Mouse (Mus musculus): Measurements from ENCODE around the gene Zwilch. TPM values are rescaled to one million over a fixed set of nuclear protein-coding genes. Genes with fewer than 3 reads are reported as not detected.

The Zwilch gene
- polyA plus RNA-seq, 1 experiment, result 3.7 TPM

- Histone ChIP-seq H3K4me3 (replicated peaks; ENCODE audit: insufficient read depth, low read depth, low read length) (no peak overlapping the region), H3K27me3 (ENCODE audit: control insufficient read depth, insufficient read depth, low read length) (no peaks in the 10 kb centered on the region), H3K27ac (ENCODE audit: insufficient read depth, low read length) (no peak overlapping the region), H3K4me1 (ENCODE audit: control insufficient read depth, insufficient read depth, low read length) (no peaks in the 10 kb centered on the region)
- DNase-seq, result no peak
- WGBS, result 66% methylated on average over 4 of the region's 4 CpGs
- TF ChIP-seq CTCF (IDR thresholded peaks at IDR 0.05; ENCODE audit: borderline replicate concordance, insufficient read depth, low read depth, low read length), result no peak
- TF ChIP-seq POLR2A (IDR thresholded peaks at IDR 0.05; ENCODE audit: borderline replicate concordance, insufficient read depth, low read length), result no peak
These were observed 74.6 kb downstream of the Zwilch start for GRCm38 (mm10) chr9:64098282-64098681.

DNA sequence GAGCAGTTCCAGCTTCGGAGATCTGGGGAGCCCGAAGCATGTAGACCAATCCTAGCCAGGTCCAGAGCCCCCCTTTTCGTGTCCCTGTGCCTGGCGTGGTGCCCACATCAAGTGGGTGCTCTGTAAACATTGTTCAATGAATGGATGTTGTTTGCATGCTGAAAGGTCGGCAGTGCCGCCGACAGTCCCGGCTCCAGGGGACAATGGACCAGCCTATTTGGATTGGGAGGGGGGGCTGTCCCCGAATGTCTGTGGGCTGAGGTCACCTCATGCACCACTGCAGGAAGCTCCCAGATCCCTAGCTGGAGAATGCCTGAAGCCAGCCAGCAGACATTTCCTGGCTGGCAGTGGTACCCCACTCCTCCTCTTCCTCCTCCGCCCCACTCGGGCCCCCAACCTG, 78.8 kb downstream of the Zwilch start:
- no peak for DNase-seq
- Histone ChIP-seq H3K27me3 (ENCODE audit: control insufficient read depth, insufficient read depth, low read length) (no peaks in the 10 kb centered on the region), H3K4me3 (replicated peaks; ENCODE audit: insufficient read depth, low read depth, low read length) (no peak overlapping the region), H3K27ac (ENCODE audit: insufficient read depth, low read length) (no peak overlapping the region), H3K4me1 (ENCODE audit: control insufficient read depth, insufficient read depth, low read length) (no peaks in the 10 kb centered on the region)
- TF ChIP-seq POLR2A (IDR thresholded peaks at IDR 0.05; ENCODE audit: borderline replicate concordance, insufficient read depth, low read length) (no peak), CTCF (IDR thresholded peaks at IDR 0.05; ENCODE audit: borderline replicate concordance, insufficient read depth, low read depth, low read length) (no peak)
- 47% methylated on average over 11 of the region's 11 CpGs for WGBS

GRCm38 (mm10) chr9:64089004-64089403, 83.9 kb downstream of the Zwilch start:
- H3K4me1 ChIP-seq (ENCODE audit: control insufficient read depth, insufficient read depth, low read length), result 0 out of 2 replicates have a peak, but pooled peaks cover 2% of the 10 kb centered on the region
- 12% methylated on average over 12 of the region's 12 CpGs for WGBS
- H3K27ac ChIP-seq (ENCODE audit: insufficient read depth, low read length), result no peak overlapping the region
- H3K27me3 ChIP-seq (ENCODE audit: control insufficient read depth, insufficient read depth, low read length), result no peaks in the 10 kb centered on the region; the same call in 1 of the 2 replicates
- DNase-seq, result peak; percentile 26 to 34
- no peak overlapping the region for H3K4me3 ChIP-seq (replicated peaks; ENCODE audit: insufficient read depth, low read depth, low read length)
- no peak for TF ChIP-seq POLR2A (IDR thresholded peaks at IDR 0.05; ENCODE audit: borderline replicate concordance, insufficient read depth, low read length)
- no peak for TF ChIP-seq CTCF (IDR thresholded peaks at IDR 0.05; ENCODE audit: borderline replicate concordance, insufficient read depth, low read depth, low read length)

- WGBS, result 78% methylated on average over 7 of the region's 7 CpGs
- no peak for DNase-seq
- TF ChIP-seq CTCF (IDR thresholded peaks at IDR 0.05; ENCODE audit: borderline replicate concordance, insufficient read depth, low read depth, low read length) (no peak), POLR2A (IDR thresholded peaks at IDR 0.05; ENCODE audit: borderline replicate concordance, insufficient read depth, low read length) (no peak)
- H3K27ac ChIP-seq (ENCODE audit: insufficient read depth, low read length), result no peak overlapping the region
- no peaks in the 10 kb centered on the region; the same call in 1 of the 2 replicates for H3K27me3 ChIP-seq (ENCODE audit: control insufficient read depth, insufficient read depth, low read length)
- 0 out of 2 replicates have a peak, but pooled peaks cover 2% of the 10 kb centered on the region for H3K4me1 ChIP-seq (ENCODE audit: control insufficient read depth, insufficient read depth, low read length)
- no peak overlapping the region for H3K4me3 ChIP-seq (replicated peaks; ENCODE audit: insufficient read depth, low read depth, low read length)
These were observed 84.6 kb downstream of the Zwilch start for GRCm38 (mm10) chr9:64088346-64088745.

GRCm38 (mm10) chr9:64087461-64088235, 85.3 kb downstream of the Zwilch start:
- no peak for TF ChIP-seq POLR2A (IDR thresholded peaks at IDR 0.05; ENCODE audit: borderline replicate concordance, insufficient read depth, low read length)
- peak; percentile 90 for TF ChIP-seq CTCF (IDR thresholded peaks at IDR 0.05; ENCODE audit: borderline replicate concordance, insufficient read depth, low read depth, low read length)
- Histone ChIP-seq H3K27ac (ENCODE audit: insufficient read depth, low read length) (no peak overlapping the region), H3K4me1 (ENCODE audit: control insufficient read depth, insufficient read depth, low read length) (0 out of 2 replicates have a peak, but pooled peaks cover 2% of the 10 kb centered on the region), H3K4me3 (replicated peaks; ENCODE audit: insufficient read depth, low read depth, low read length) (no peak overlapping the region), H3K27me3 (ENCODE audit: control insufficient read depth, insufficient read depth, low read length) (no peaks in the 10 kb centered on the region; the same call in 1 of the 2 replicates)
- peak; percentile 56 to 69 for DNase-seq
- 61% methylated on average over 5 of the region's 5 CpGs for WGBS

Other genes with a start within 250 kb of the Zwilch start
- 2.0 and 2.4 TPM in 2 replicates for gene Smad6, start 151.0 kb downstream of the Zwilch start, polyA plus RNA-seq (2012; rRNA removed)
- 0.14 and 0.38 TPM in 2 replicates for gene Lctl, start 56.0 kb downstream of the Zwilch start, polyA plus RNA-seq (2012; rRNA removed)
- 448 and 489 TPM in 2 replicates for gene Rpl4, start 271 bp upstream of the Zwilch start, polyA plus RNA-seq (2012; rRNA removed)
- gene Snapc5, start 6.2 kb upstream of the Zwilch start, polyA plus RNA-seq (2012; rRNA removed), result 32.3 and 33.6 TPM in 2 replicates
- gene Uchl4, start 62.1 kb upstream of the Zwilch start, polyA plus RNA-seq (2012; rRNA removed), result 0.11 and 0.13 TPM in 2 replicates
- gene Map2k1, start 80.5 kb upstream of the Zwilch start, polyA plus RNA-seq (2012; rRNA removed), result 109 and 119 TPM in 2 replicates
- 40.8 and 44.6 TPM in 2 replicates for gene Tipin, start 108.5 kb upstream of the Zwilch start, polyA plus RNA-seq (2012; rRNA removed)
- 41.7 and 43.0 TPM in 2 replicates for gene Dis3l, start 168.2 kb upstream of the Zwilch start, polyA plus RNA-seq (2012; rRNA removed)
- 66.9 and 85.2 TPM in 2 replicates for gene Megf11, start 212.5 kb upstream of the Zwilch start, polyA plus RNA-seq (2012; rRNA removed)

Data from cerebellum, adult 2 months (tissue).